Mouse (Mus musculus): ENCODE data around the gene Gtf3a.

GRCm38 (mm10) chr5:146948041-146948507 lies 383 bp upstream of the Gtf3a start:
- TF ChIP-seq CTCF (IDR thresholded peaks at IDR 0.05; ENCODE audit: low read depth) (no peak), EP300 (IDR thresholded peaks at IDR 0.05; ENCODE audit: low read depth) (no peak)
